Mouse (Mus musculus): ENCODE data around the gene Zpbp2. TPM values are rescaled to one million over a fixed set of nuclear protein-coding genes. Genes with fewer than 3 reads are reported as not detected.

Gene Zpbp2
- total RNA-seq, 1 experiment = 0.22 TPM

DNA sequence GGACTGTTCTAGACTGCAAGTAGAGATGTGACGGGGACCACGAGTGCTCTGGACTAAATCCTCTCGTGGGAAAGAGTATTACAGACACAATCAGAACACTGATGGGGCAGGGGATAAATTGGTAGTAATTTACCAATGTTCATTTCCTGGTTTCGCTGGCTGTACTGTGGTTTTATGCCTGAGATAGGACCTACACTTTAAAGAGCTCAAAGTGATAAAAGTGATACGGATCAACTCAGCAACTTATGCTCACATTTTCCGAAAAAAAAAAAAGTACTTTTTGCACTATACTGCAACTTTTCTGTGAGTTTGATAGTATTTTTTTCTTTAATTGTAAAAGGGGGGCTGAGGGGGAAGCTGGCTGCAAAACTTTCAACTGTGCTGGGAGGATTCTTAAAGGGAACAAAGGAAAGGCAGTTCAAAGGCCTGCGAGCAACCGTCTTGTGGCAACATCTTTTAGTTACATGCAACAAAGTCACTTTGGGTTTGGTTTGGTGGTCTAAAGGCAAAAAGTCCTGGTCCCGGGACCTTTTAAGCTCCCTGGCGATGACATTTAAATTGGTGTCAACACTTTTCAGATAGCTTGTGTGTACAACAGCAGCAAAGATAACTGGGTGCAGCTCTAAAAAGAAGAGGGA, 24.0 kb upstream of the Zpbp2 start:
- Histone ChIP-seq H3K27ac (ENCODE audit: insufficient read depth, low read depth, low read length, poor library complexity, severe bottlenecking) (no peak overlapping the region), H3K9ac (ENCODE audit: insufficient read depth, low read depth, low read length, poor library complexity, severe bottlenecking) (no peak overlapping the region), H3K36me3 (ENCODE audit: control insufficient read depth, insufficient read depth, low read length, poor library complexity, severe bottlenecking) (no peaks in the 10 kb centered on the region), H3K4me1 (ENCODE audit: control insufficient read depth in 2 of 2, insufficient read depth in 2 of 2, low read length in 2 of 2, poor library complexity in 1 of 2) (0 out of 4 replicates have a peak, but pooled peaks cover 0 to 3% of the 10 kb centered on the region in 2 experiments), H3K4me3 (ENCODE audit: insufficient read depth in 1 of 2, low read depth in 1 of 2, low read length in 2 of 2, poor library complexity in 1 of 2, severe bottlenecking in 1 of 2) (no peak overlapping the region), H3K9me3 (ENCODE audit: control insufficient read depth, insufficient read depth, low read depth, low read length) (no peaks in the 10 kb centered on the region)
- TF ChIP-seq ZC3H11A (IDR thresholded peaks at IDR 0.05; ENCODE audit: borderline replicate concordance, low read depth, low read length) = no peak
- TF ChIP-seq ZNF384 (IDR thresholded peaks at IDR 0.05; ENCODE audit: low read depth, low read length) = no peak
- TF ChIP-seq HCFC1 (IDR thresholded peaks at IDR 0.05; ENCODE audit: borderline replicate concordance, insufficient read depth, low read length) = no peak
- TF ChIP-seq MAFK (IDR thresholded peaks at IDR 0.05; ENCODE audit: insufficient read depth, low read depth, low read length) = no peak
- TF ChIP-seq CHD2 (IDR thresholded peaks at IDR 0.05; ENCODE audit: low read depth, low read length) = no peak
- in situ Hi-C loops (cut with MboI; ENCODE audit: low sequenced_read_pairs in 2 of 2, unreplicated experiment in 2 of 2) = no loop called here
- no peak for DNase-seq (ENCODE audit: low read depth, low spot score)

DNA sequence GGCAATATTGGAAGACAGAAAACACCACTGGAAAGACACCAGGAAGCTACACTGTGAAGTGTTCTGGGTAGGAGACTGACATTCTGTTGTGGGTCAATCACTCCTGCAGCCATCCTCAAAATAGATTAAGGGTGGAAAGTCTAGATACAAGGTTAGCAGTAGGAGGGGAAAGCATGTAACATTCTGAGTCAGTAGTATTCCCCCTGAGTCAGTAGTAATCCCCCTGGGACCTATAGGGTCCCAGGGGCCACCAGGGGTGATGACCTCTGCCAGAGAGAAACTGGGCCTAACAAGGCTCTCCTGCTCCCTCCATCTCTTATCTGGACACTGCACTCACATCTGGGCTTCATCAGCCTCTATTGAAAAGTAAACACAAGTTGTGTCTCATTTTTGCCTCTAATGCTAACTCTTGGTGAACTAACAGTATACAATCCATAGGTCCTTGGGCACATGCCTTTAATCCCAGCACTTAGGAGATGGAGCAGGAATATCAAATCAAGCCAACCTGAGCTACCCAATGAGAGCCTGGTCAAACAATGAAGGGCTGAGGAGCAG, 13.3 kb upstream of the Zpbp2 start:
- no peaks in the 10 kb centered on the region for H3K36me3 ChIP-seq (ENCODE audit: control insufficient read depth, insufficient read depth, low read length, poor library complexity, severe bottlenecking)
- no peak overlapping the region for H3K9ac ChIP-seq (ENCODE audit: insufficient read depth, low read depth, low read length, poor library complexity, severe bottlenecking)
- TF ChIP-seq CHD2 (IDR thresholded peaks at IDR 0.05; ENCODE audit: low read depth, low read length) (no peak), ZC3H11A (IDR thresholded peaks at IDR 0.05; ENCODE audit: borderline replicate concordance, low read depth, low read length) (no peak), ZNF384 (IDR thresholded peaks at IDR 0.05; ENCODE audit: low read depth, low read length) (no peak), MAFK (IDR thresholded peaks at IDR 0.05; ENCODE audit: insufficient read depth, low read depth, low read length) (no peak), HCFC1 (IDR thresholded peaks at IDR 0.05; ENCODE audit: borderline replicate concordance, insufficient read depth, low read length) (no peak)
- no peaks in the 10 kb centered on the region for H3K4me1 ChIP-seq (ENCODE audit: control insufficient read depth in 2 of 2, insufficient read depth in 2 of 2, low read length in 2 of 2, poor library complexity in 1 of 2)
- H3K27ac ChIP-seq (ENCODE audit: insufficient read depth, low read depth, low read length, poor library complexity, severe bottlenecking) = no peak overlapping the region
- in situ Hi-C loops (cut with MboI; ENCODE audit: low sequenced_read_pairs in 2 of 2, unreplicated experiment in 2 of 2) = no loop called here
- no peaks in the 10 kb centered on the region for H3K9me3 ChIP-seq (ENCODE audit: control insufficient read depth, insufficient read depth, low read depth, low read length)
- no peak for DNase-seq (ENCODE audit: low read depth, low spot score)
- no peak overlapping the region for H3K4me3 ChIP-seq (ENCODE audit: insufficient read depth in 1 of 2, low read depth in 1 of 2, low read length in 2 of 2, poor library complexity in 1 of 2, severe bottlenecking in 1 of 2)

DNA sequence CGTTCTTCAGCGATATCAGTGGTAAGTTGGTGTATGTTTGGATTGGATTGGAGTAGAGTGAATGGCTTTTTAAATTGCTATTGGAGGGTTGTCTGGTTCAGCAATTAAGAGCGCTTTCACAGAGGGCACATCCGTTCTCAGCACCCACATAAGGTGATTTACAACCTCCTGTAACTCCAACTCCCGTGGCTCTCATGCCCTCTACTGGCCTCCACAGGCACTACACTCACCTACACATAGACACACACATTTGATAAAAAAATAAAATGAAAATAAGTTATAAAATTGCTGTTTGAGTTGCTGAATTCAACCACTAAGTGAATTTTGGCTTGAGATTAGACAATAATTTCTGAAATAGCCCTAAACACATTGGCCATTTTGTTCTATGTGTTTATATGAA, 10.6 kb upstream of the Zpbp2 start:
- no peak overlapping the region for H3K27ac ChIP-seq (ENCODE audit: insufficient read depth, low read depth, low read length, poor library complexity, severe bottlenecking)
- no peak overlapping the region for H3K9ac ChIP-seq (ENCODE audit: insufficient read depth, low read depth, low read length, poor library complexity, severe bottlenecking)
- H3K4me3 ChIP-seq (ENCODE audit: insufficient read depth in 1 of 2, low read depth in 1 of 2, low read length in 2 of 2, poor library complexity in 1 of 2, severe bottlenecking in 1 of 2) = no peak overlapping the region
- no peaks in the 10 kb centered on the region for H3K9me3 ChIP-seq (ENCODE audit: control insufficient read depth, insufficient read depth, low read depth, low read length)
- in situ Hi-C loops (cut with MboI; ENCODE audit: low sequenced_read_pairs in 2 of 2, unreplicated experiment in 2 of 2) = no loop called here
- no peaks in the 10 kb centered on the region for H3K36me3 ChIP-seq (ENCODE audit: control insufficient read depth, insufficient read depth, low read length, poor library complexity, severe bottlenecking)
- no peaks in the 10 kb centered on the region for H3K4me1 ChIP-seq (ENCODE audit: control insufficient read depth in 2 of 2, insufficient read depth in 2 of 2, low read length in 2 of 2, poor library complexity in 1 of 2)
- TF ChIP-seq HCFC1 (IDR thresholded peaks at IDR 0.05; ENCODE audit: borderline replicate concordance, insufficient read depth, low read length) = no peak
- no peak for TF ChIP-seq CHD2 (IDR thresholded peaks at IDR 0.05; ENCODE audit: low read depth, low read length)
- TF ChIP-seq ZNF384 (IDR thresholded peaks at IDR 0.05; ENCODE audit: low read depth, low read length) = no peak
- no peak for DNase-seq (ENCODE audit: low read depth, low spot score)

DNA sequence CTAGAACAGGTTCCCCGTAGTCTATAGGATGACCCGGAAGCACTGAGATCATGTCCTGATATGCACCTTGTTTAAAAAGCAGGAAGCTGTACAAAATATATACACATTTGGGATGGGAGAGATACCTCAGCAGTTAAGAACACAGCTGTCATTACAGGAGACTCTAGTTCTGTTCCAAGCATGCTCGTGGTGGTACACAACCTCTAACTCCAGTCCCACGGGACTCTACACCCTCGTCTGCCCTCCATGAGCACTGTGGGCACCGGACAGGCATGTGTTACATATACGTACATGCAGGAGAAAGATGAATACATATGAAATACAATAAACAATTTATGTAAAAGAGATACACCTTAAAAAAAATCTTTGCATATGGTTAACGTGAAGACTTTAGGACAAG, 8.3 kb upstream of the Zpbp2 start:
- Histone ChIP-seq H3K9me3 (ENCODE audit: control insufficient read depth, insufficient read depth, low read depth, low read length) (no peaks in the 10 kb centered on the region), H3K4me3 (ENCODE audit: insufficient read depth in 1 of 2, low read depth in 1 of 2, low read length in 2 of 2, poor library complexity in 1 of 2, severe bottlenecking in 1 of 2) (no peak overlapping the region), H3K36me3 (ENCODE audit: control insufficient read depth, insufficient read depth, low read length, poor library complexity, severe bottlenecking) (no peaks in the 10 kb centered on the region), H3K4me1 (ENCODE audit: control insufficient read depth in 2 of 2, insufficient read depth in 2 of 2, low read length in 2 of 2, poor library complexity in 1 of 2) (no peaks in the 10 kb centered on the region), H3K9ac (ENCODE audit: insufficient read depth, low read depth, low read length, poor library complexity, severe bottlenecking) (no peak overlapping the region), H3K27ac (ENCODE audit: insufficient read depth, low read depth, low read length, poor library complexity, severe bottlenecking) (no peak overlapping the region)
- DNase-seq (ENCODE audit: low read depth, low spot score) = no peak
- in situ Hi-C loops (cut with MboI; ENCODE audit: low sequenced_read_pairs in 2 of 2, unreplicated experiment in 2 of 2) = no loop called here
- no peak for TF ChIP-seq HCFC1 (IDR thresholded peaks at IDR 0.05; ENCODE audit: borderline replicate concordance, insufficient read depth, low read length)
- TF ChIP-seq ZNF384 (IDR thresholded peaks at IDR 0.05; ENCODE audit: low read depth, low read length) = no peak
- TF ChIP-seq ZC3H11A (IDR thresholded peaks at IDR 0.05; ENCODE audit: borderline replicate concordance, low read depth, low read length) = no peak
- no peak for TF ChIP-seq CHD2 (IDR thresholded peaks at IDR 0.05; ENCODE audit: low read depth, low read length)
- TF ChIP-seq MAFK (IDR thresholded peaks at IDR 0.05; ENCODE audit: insufficient read depth, low read depth, low read length) = no peak
